Mouse (Mus musculus) MEL (cell line): ENCODE results near the gene Rgs21. TPM values are rescaled to one million over a fixed set of nuclear protein-coding genes. Genes with fewer than 3 reads are reported as not detected.

Experiments used
- polyA plus RNA-seq, 2 experiments: library from polyadenylated mRNA; stranded (reverse) in 1 of 2; unstranded in 1 of 2; fragments of >175 nt in 1 of 2; fragments of >200 nt in 1 of 2; gene quantifications; 2 replicates each; pipeline versions ENCODE4 v1.2.1 to v1.2.4; 2012; ENCODE audit warnings: low replicate concordance in 2 of 2, low read depth in 1 of 2; ENCODE audit not compliant: insufficient read length in 2 of 2, insufficient read depth in 1 of 2, missing spikeins in 1 of 2
- total RNA-seq: library from RNA; depleted of rRNA; stranded (reverse); fragments of 300-350 nt; gene quantifications from 2 replicates; pipeline ENCODE4 v1.2.3, GENCODE M21; 2012; rRNA removed

Rgs21 gene
- total and polyA plus RNA-seq, 3 experiments: not detected

Other genes starting within 250 kb of the Rgs21 start
- 4.9 and 6.4 TPM in 2 replicates for gene Rgs18, start 207.8 kb upstream of the Rgs21 start, total RNA-seq
- 1 to 10 TPM in 1 of 2 experiments, not detected in 1; 3.8 TPM for gene Rgs18, start 207.8 kb upstream of the Rgs21 start, polyA plus RNA-seq